Mouse (Mus musculus) intestine, postnatal 0 days (tissue): ENCODE results near the gene Cdk4. TPM values are rescaled to one million over a fixed set of nuclear protein-coding genes. Genes with fewer than 3 reads are reported as not detected.

Experiments used
- ATAC-seq: fragments of 200-750 bp; cut with Nextera tagmentation; 2 replicates; pipeline ENCODE4 v1.8.0; 2017; ENCODE audit warnings: mild to moderate bottlenecking, moderate TSS enrichment, moderate library complexity
- H3K27ac ChIP-seq: fragments of 300-500 bp; sonication (generic); 2 replicates; pipeline ENCODE4 v1.5.1; 2014; ENCODE audit warnings: mild to moderate bottlenecking, low read depth, low read length, moderate library complexity
- H3K27me3 ChIP-seq: fragments of 300-500 bp; sonication (generic); replicated peaks from 2 replicates; pipeline ENCODE4 v1.6.1; 2014; ENCODE audit warnings: low read length, mixed read lengths; ENCODE audit not compliant: control insufficient read depth, insufficient read depth
- H3K36me3 ChIP-seq: fragments of 300-500 bp; sonication (generic); 2 replicates; pipeline ENCODE4 v1.6.1; 2014; ENCODE audit warnings: mild to moderate bottlenecking, moderate library complexity; ENCODE audit not compliant: control insufficient read depth, insufficient read depth
- H3K4me1 ChIP-seq: fragments of 300-500 bp; sonication (generic); replicated peaks from 2 replicates; pipeline ENCODE4 v1.6.1; 2014; ENCODE audit warnings: antibody characterized with exemption, low read length, mixed read lengths; ENCODE audit not compliant: control insufficient read depth, insufficient read depth
- H3K4me2 ChIP-seq: fragments of 300-500 bp; sonication (generic); replicated peaks from 2 replicates; pipeline ENCODE4 v1.6.1; 2014; ENCODE audit warnings: low read depth, mild to moderate bottlenecking, moderate library complexity
- H3K4me3 ChIP-seq: fragments of 300-500 bp; sonication (generic); 2 replicates; pipeline ENCODE4 v1.5.1; 2014; ENCODE audit warnings: low read depth, low read length
- H3K9ac ChIP-seq: fragments of 300-500 bp; sonication (generic); 2 replicates; pipeline ENCODE4 v1.6.1; 2014; ENCODE audit warnings: mild to moderate bottlenecking, low read depth, low read length
- H3K9me3 ChIP-seq: fragments of 300-500 bp; sonication (generic); 2 replicates; pipeline ENCODE4 v1.6.1; 2016; ENCODE audit warnings: mixed run types; ENCODE audit not compliant: control insufficient read depth
- CTCF ChIP-seq: sonication (generic); IDR thresholded peaks from 2 replicates; pipeline ENCODE4 v1.5.1; 2016; ENCODE audit warnings: low read depth, mild to moderate bottlenecking, control low read depth, antibody characterized with exemption, moderate library complexity
- WGBS: fragments of 180-500 bp; shearing (Covaris S2); extraction: QIAGEN DNeasy Blood & Tissue Kit; methylation state at CpG from one replicate; pipeline ENCODE4 v1.1.7; 2014; 5-methylcytosine and 5-hydroxymethylcytosine counted together
- polyA plus RNA-seq: library from polyadenylated mRNA; unstranded; fragments of >200 nt; fragmentation: Nextera tagmentation; extraction: Ambion mirVana; gene quantifications from 2 replicates; pipeline ENCODE4 v1.2.1, GENCODE M21; 2015

Gene Cdk4
- polyA plus RNA-seq, 1 experiment from 2014 or later: 515 TPM

DNA sequence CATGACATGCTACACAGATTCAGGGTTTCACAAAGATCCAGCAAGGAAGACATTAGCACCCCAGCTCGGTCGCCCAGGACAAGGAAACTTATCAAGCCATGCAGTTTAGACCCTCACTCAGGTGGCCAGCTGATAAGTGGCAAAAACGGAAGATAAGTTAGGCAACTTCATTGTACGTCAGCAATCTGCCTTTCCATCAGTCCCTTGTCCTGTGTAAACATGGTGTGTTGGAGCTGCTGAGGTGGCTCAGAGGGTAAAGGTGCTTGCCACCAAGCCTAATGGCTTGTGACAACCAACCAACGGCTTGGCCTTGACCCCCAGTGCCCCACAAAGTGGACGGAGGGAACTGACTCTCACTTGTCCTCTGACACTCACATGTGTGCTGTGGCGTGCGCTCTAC is 37.1 kb downstream of the Cdk4 start:
- ATAC-seq: peak; percentile 70
- no peaks in the 10 kb centered on the region for H3K27me3 ChIP-seq
- 54% methylated on average over 8 of the region's 8 CpGs for WGBS
- no peaks in the 10 kb centered on the region for H3K9me3 ChIP-seq
- H3K4me3 ChIP-seq: no peak overlapping the region
- H3K4me1 ChIP-seq: no peaks in the 10 kb centered on the region
- H3K4me2 ChIP-seq: no peak overlapping the region
- H3K36me3 ChIP-seq: peaks cover 54% of the 10 kb centered on the region
- no peak overlapping the region for H3K27ac ChIP-seq
- no peak overlapping the region for H3K9ac ChIP-seq
- TF ChIP-seq CTCF: no peak

DNA sequence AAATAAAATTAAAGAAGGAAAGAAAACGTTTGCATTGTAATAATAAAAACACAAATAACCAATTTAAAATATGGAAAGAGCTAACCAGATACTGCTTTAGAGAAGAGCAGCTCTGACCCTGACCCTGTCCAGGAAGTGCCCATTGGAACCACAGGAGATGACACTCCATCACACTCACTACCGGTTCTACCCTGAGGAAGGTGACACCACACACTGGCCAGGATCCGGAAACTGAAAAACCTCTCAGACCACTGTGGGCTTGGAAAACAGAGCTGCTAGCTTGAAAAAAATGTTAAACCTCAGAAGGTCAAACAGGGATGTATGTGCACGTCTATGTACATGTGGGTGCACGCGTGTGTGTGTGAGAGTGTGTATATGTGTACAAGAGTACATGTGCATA is 37.8 kb downstream of the Cdk4 start:
- H3K4me1 ChIP-seq: no peaks in the 10 kb centered on the region
- no peak overlapping the region; the same call in 1 of the 2 replicates for H3K27ac ChIP-seq
- no peak overlapping the region for H3K9ac ChIP-seq
- WGBS: 85% methylated on average over 6 of the region's 6 CpGs
- H3K9me3 ChIP-seq: no peaks in the 10 kb centered on the region
- no peak for ATAC-seq
- peaks cover 47% of the 10 kb centered on the region for H3K36me3 ChIP-seq
- H3K4me3 ChIP-seq: no peak overlapping the region
- H3K4me2 ChIP-seq: no peak overlapping the region
- TF ChIP-seq CTCF: no peak
- H3K27me3 ChIP-seq: no peaks in the 10 kb centered on the region

DNA sequence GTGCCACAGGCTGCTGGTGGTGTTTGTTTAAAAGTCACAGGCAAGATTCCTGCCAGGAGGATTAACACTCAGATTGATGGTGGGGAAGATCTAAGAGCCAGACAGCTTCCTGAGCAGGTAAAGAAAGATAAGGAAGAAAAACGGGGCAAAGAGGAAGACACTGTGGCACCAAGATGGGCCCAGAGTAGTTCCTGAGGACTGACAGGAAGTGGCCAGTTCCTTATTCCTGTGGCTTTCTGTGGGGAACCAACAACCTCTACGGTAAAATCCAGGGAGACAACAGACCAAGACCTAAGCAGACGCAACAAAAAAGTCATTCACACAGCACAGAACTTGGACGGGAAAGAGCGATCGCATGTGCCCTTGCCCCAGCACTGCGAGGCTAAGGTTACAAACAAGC is 40.3 kb downstream of the Cdk4 start:
- no peak overlapping the region for H3K27ac ChIP-seq
- no peak overlapping the region for H3K9ac ChIP-seq
- no peaks in the 10 kb centered on the region for H3K4me1 ChIP-seq
- no peak for TF ChIP-seq CTCF
- no peak overlapping the region for H3K4me3 ChIP-seq
- H3K27me3 ChIP-seq: no peaks in the 10 kb centered on the region
- 62% methylated on average over 7 of the region's 7 CpGs for WGBS
- no peak overlapping the region for H3K4me2 ChIP-seq
- peaks cover 33% of the 10 kb centered on the region for H3K36me3 ChIP-seq
- no peaks in the 10 kb centered on the region for H3K9me3 ChIP-seq
- ATAC-seq: no peak

DNA sequence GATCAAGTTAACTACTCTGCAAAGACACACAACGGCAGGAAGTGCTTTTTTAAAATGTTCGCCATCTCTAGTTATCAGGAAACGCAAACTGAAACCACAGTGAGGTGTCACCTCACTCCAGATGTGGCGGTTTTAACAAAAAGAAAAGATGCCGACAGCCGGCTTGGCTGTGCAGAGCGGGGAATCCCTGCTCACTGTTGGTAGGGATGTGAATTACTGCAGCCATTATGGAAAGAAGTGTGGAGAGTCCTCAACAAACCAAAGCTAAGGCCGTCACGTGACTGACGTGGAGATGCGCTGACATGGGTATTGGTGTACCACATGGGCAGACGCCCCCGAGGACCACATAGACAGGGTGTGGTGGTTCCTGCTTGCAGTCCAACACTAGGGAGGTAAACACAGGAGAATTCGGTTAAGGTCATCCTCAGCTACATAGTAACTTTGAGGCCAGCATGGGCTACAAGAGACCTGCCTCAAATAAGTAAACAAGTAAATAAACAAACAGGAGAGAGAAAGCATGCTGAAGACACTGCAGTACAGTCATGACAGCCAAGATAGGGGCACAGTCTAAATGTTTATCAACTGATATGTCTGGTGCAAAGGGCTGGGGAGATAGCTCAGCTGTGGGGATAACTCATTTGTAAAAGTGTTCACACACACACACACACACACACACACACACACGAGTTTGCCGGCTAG is 44.4 kb downstream of the Cdk4 start:
- Histone ChIP-seq H3K9me3 (no peaks in the 10 kb centered on the region), H3K4me3 (no peak overlapping the region), H3K4me1 (no peaks in the 10 kb centered on the region), H3K36me3 (peaks cover 17% of the 10 kb centered on the region; the same call in 1 of the 2 replicates), H3K9ac (no peak overlapping the region), H3K27ac (no peak overlapping the region), H3K27me3 (no peaks in the 10 kb centered on the region), H3K4me2 (no peak overlapping the region)
- no peak for TF ChIP-seq CTCF
- WGBS: 88% methylated on average over 16 of the region's 16 CpGs
- no peak for ATAC-seq

DNA sequence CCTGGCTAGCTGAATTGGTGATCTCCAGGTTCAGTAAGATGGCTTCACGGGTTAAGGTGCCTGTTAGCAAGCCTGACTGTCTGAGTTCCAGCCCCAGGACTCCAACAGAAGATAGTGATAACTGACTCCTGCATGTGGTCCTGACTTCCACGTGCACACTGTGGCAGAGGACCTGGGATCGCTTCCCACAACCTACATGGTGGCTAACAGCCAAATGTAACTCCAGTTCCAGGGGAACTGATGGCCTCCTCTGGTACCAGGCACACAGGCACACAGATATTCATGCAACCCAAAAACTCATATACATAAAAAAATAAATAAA is 44.9 kb downstream of the Cdk4 start:
- Histone ChIP-seq H3K9me3 (no peaks in the 10 kb centered on the region), H3K27me3 (no peaks in the 10 kb centered on the region), H3K4me2 (no peak overlapping the region), H3K4me1 (no peaks in the 10 kb centered on the region), H3K36me3 (peaks cover 22% of the 10 kb centered on the region), H3K27ac (no peak overlapping the region), H3K4me3 (no peak overlapping the region), H3K9ac (no peak overlapping the region)
- TF ChIP-seq CTCF: no peak
- 89% methylated on average over 3 of the region's 3 CpGs for WGBS
- ATAC-seq: no peak

DNA sequence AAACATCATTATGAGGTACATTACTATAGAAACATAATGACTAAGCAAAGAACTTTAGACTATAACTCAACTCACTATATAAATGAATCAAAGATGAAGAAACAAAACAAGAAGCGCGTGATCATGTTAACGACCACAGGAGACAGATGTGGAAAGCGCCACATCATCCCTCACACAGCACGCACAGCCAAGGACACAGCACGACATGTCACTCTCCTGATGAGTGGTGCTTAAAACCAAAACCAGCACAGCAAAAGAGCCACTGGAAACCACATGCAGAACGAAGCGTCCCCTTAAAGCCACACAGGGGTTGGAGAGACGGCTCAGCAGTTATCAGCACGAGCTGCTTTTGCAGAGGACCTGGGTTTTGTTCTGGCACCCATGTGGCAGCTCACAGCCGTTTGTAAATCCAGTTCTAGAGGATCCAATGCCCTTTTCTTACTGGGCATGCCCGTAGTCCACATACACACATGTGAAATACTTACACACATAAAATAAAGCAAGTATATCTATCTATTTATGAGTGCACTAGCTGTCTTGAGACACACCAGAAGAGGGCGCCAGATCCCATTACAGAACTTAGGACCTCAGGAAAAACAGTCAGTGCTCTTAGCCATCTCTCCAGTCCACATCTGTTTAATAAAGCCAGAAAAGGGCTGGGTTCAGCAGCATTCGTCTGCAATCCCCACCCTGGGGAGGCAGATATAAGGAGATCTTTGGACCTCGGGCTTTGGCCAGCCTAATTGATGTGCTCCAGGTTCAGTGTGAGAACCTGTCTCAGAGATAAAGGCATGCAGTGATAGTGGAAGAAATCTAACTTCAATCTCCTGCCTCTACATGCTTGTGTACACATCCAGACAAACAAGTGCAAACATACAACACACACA is 47.9 kb downstream of the Cdk4 start:
- no peak; the same call in 1 of the 2 replicates for ATAC-seq
- Histone ChIP-seq H3K36me3 (peaks cover 27% of the 10 kb centered on the region), H3K27me3 (no peaks in the 10 kb centered on the region), H3K4me3 (no peak overlapping the region), H3K9ac (no peak overlapping the region), H3K4me1 (no peaks in the 10 kb centered on the region), H3K27ac (no peak overlapping the region), H3K4me2 (no peak overlapping the region), H3K9me3 (no peaks in the 10 kb centered on the region)
- TF ChIP-seq CTCF: peak; percentile 54
- WGBS: 81% methylated on average over 15 of the region's 15 CpGs
